Mouse (Mus musculus) stomach, postnatal 0 days (tissue): ENCODE data around the gene Ppef1. TPM values are rescaled to one million over a fixed set of nuclear protein-coding genes. Genes with fewer than 3 reads are reported as not detected.

Source experiments
- ATAC-seq: fragments of 200-750 bp; cut with Nextera tagmentation; 2 replicates; pipeline ENCODE4 v1.8.0; 2017; ENCODE audit not compliant: low FRiP score, low TSS enrichment
- DNase-seq: peaks from one replicate; pipeline ENCODE4 v3.0.0-alpha.2; 2016; ENCODE audit warnings: low spot score
- H3K27ac ChIP-seq: fragments of 300-500 bp; sonication (generic); replicated peaks from 2 replicates; pipeline ENCODE4 v1.5.1; 2014; ENCODE audit warnings: mild to moderate bottlenecking, control low read depth
- H3K27me3 ChIP-seq: fragments of 300-500 bp; sonication (generic); 2 replicates; pipeline ENCODE4 v1.6.1; 2014; ENCODE audit warnings: low read length; ENCODE audit not compliant: control insufficient read depth, insufficient read depth
- H3K36me3 ChIP-seq: fragments of 300-500 bp; sonication (generic); 2 replicates; pipeline ENCODE4 v1.6.1; 2014; ENCODE audit warnings: low read length, mixed read lengths; ENCODE audit not compliant: control insufficient read depth, insufficient read depth
- H3K4me1 ChIP-seq: fragments of 300-500 bp; sonication (generic); replicated peaks from 2 replicates; pipeline ENCODE4 v1.6.1; 2014; ENCODE audit warnings: antibody characterized with exemption; ENCODE audit not compliant: control insufficient read depth, insufficient read depth
- H3K4me2 ChIP-seq: fragments of 300-500 bp; sonication (generic); replicated peaks from 2 replicates; pipeline ENCODE4 v1.6.1; 2014; ENCODE audit warnings: low read depth, mild to moderate bottlenecking, control low read depth, moderate library complexity
- H3K4me3 ChIP-seq: fragments of 300-500 bp; sonication (generic); 2 replicates; pipeline ENCODE4 v1.5.1; 2014; ENCODE audit warnings: low read depth, low read length, control low read depth
- H3K9ac ChIP-seq: fragments of 300-500 bp; sonication (generic); 2 replicates; pipeline ENCODE4 v1.6.1; 2014; ENCODE audit warnings: mild to moderate bottlenecking, low read length, control low read depth, mixed read lengths
- H3K9me3 ChIP-seq: fragments of 300-500 bp; sonication (generic); 2 replicates; pipeline ENCODE4 v1.6.1; 2016; ENCODE audit warnings: low read length; ENCODE audit not compliant: control insufficient read depth
- CTCF ChIP-seq: IDR thresholded peaks from 2 replicates; pipeline ENCODE4 v1.5.1; 2016; ENCODE audit warnings: antibody characterized with exemption, low read depth, mild to moderate bottlenecking, moderate library complexity
- EP300 ChIP-seq: optimal IDR thresholded peaks from 2 replicates; pipeline ENCODE3; 2016; ENCODE audit warnings: antibody characterized with exemption
- WGBS: fragments of 180-500 bp; shearing (Covaris S2); extraction: QIAGEN DNeasy Blood & Tissue Kit; methylation state at CpG from one replicate; pipeline ENCODE4 v1.1.7; 2014; 5-methylcytosine and 5-hydroxymethylcytosine counted together
- polyA plus RNA-seq: library from polyadenylated mRNA; unstranded; fragments of >200 nt; fragmentation: Nextera tagmentation; extraction: Ambion mirVana; gene quantifications from 2 replicates; pipeline ENCODE4 v1.2.1, GENCODE M21; 2015

The Ppef1 gene
- polyA plus RNA-seq, 1 experiment from 2014 or later: 0.05 TPM

GRCm38 (mm10) chrX:160765389-160766232 lies 30.0 kb upstream of the Ppef1 start:
- Histone ChIP-seq H3K4me2 (peak overlapping the region; percentile 51), H3K27ac (no peak overlapping the region), H3K36me3 (no peaks in the 10 kb centered on the region), H3K9ac (no peak overlapping the region), H3K9me3 (no peaks in the 10 kb centered on the region), H3K4me3 (peak overlapping the region; percentile 43), H3K4me1 (no peaks in the 10 kb centered on the region), H3K27me3 (no peaks in the 10 kb centered on the region)
- TF ChIP-seq EP300: no peak
- no peak for TF ChIP-seq CTCF
- ATAC-seq (peak; percentile 97), DNase-seq (peak; percentile 88)
- WGBS: 19% methylated on average over 30 of the region's 30 CpGs

- H3K9me3 ChIP-seq: no peaks in the 10 kb centered on the region
- H3K27ac ChIP-seq: no peak overlapping the region
- TF ChIP-seq EP300: no peak
- TF ChIP-seq CTCF: no peak
- H3K9ac ChIP-seq: no peak overlapping the region
- no peaks in the 10 kb centered on the region for H3K36me3 ChIP-seq
- no peak overlapping the region for H3K4me2 ChIP-seq
- no peak for DNase-seq
- ATAC-seq: no peak
- WGBS: 92% methylated on average over 8 of the region's 8 CpGs
- H3K4me3 ChIP-seq: no peak overlapping the region
- no peaks in the 10 kb centered on the region for H3K27me3 ChIP-seq
- H3K4me1 ChIP-seq: no peaks in the 10 kb centered on the region
These were observed 15.2 kb upstream of the Ppef1 start for GRCm38 (mm10) chrX:160750808-160751207.

- no peaks in the 10 kb centered on the region for H3K9me3 ChIP-seq
- TF ChIP-seq CTCF (no peak), EP300 (no peak)
- 63% methylated on average over 1 of the region's 1 CpGs for WGBS
- no peaks in the 10 kb centered on the region for H3K4me1 ChIP-seq
- no peak overlapping the region for H3K4me3 ChIP-seq
- no peak for DNase-seq
- H3K27ac ChIP-seq: no peak overlapping the region
- H3K36me3 ChIP-seq: no peaks in the 10 kb centered on the region
- H3K4me2 ChIP-seq: no peak overlapping the region
- H3K9ac ChIP-seq: no peak overlapping the region
- ATAC-seq: no peak
- H3K27me3 ChIP-seq: no peaks in the 10 kb centered on the region
These were observed 13.1 kb upstream of the Ppef1 start for GRCm38 (mm10) chrX:160748653-160749052.

GRCm38 (mm10) chrX:160745399-160745798 lies 9.8 kb upstream of the Ppef1 start:
- Histone ChIP-seq H3K4me2 (no peak overlapping the region), H3K4me1 (no peaks in the 10 kb centered on the region), H3K4me3 (no peak overlapping the region), H3K27me3 (no peaks in the 10 kb centered on the region), H3K9me3 (no peaks in the 10 kb centered on the region), H3K36me3 (no peaks in the 10 kb centered on the region), H3K9ac (no peak overlapping the region), H3K27ac (no peak overlapping the region)
- TF ChIP-seq CTCF: no peak
- no peak for TF ChIP-seq EP300
- DNase-seq (no peak), ATAC-seq (no peak)
- 54% methylated on average over 1 of the region's 1 CpGs for WGBS

- no peak overlapping the region for H3K27ac ChIP-seq
- WGBS: 25% methylated on average over 1 of the region's 1 CpGs
- no peak overlapping the region for H3K4me2 ChIP-seq
- TF ChIP-seq EP300 (no peak), CTCF (no peak)
- DNase-seq (no peak), ATAC-seq (no peak)
- H3K4me3 ChIP-seq: no peak overlapping the region
- no peaks in the 10 kb centered on the region for H3K4me1 ChIP-seq
- no peak overlapping the region for H3K9ac ChIP-seq
- H3K36me3 ChIP-seq: no peaks in the 10 kb centered on the region
- no peaks in the 10 kb centered on the region for H3K9me3 ChIP-seq
- H3K27me3 ChIP-seq: no peaks in the 10 kb centered on the region
These were observed 36.4 kb downstream of the Ppef1 start for GRCm38 (mm10) chrX:160699171-160699570.

GRCm38 (mm10) chrX:160691559-160691958 lies 44.0 kb downstream of the Ppef1 start:
- Histone ChIP-seq H3K4me2 (no peak overlapping the region), H3K9ac (no peak overlapping the region), H3K4me3 (no peak overlapping the region), H3K4me1 (no peaks in the 10 kb centered on the region), H3K36me3 (no peaks in the 10 kb centered on the region), H3K27ac (no peak overlapping the region), H3K9me3 (no peaks in the 10 kb centered on the region), H3K27me3 (no peaks in the 10 kb centered on the region)
- WGBS: 75% methylated on average over 3 of the region's 3 CpGs
- TF ChIP-seq CTCF (no peak), EP300 (no peak)
- DNase-seq (no peak), ATAC-seq (no peak)
